Mouse (Mus musculus): ENCODE measurements around the gene Trmt5. TPM values are rescaled to one million over a fixed set of nuclear protein-coding genes. Genes with fewer than 3 reads are reported as not detected.

The Trmt5 gene
- total and polyA plus RNA-seq, 3 experiments, result 21.9 to 51.3 (median 40.5) TPM

DNA sequence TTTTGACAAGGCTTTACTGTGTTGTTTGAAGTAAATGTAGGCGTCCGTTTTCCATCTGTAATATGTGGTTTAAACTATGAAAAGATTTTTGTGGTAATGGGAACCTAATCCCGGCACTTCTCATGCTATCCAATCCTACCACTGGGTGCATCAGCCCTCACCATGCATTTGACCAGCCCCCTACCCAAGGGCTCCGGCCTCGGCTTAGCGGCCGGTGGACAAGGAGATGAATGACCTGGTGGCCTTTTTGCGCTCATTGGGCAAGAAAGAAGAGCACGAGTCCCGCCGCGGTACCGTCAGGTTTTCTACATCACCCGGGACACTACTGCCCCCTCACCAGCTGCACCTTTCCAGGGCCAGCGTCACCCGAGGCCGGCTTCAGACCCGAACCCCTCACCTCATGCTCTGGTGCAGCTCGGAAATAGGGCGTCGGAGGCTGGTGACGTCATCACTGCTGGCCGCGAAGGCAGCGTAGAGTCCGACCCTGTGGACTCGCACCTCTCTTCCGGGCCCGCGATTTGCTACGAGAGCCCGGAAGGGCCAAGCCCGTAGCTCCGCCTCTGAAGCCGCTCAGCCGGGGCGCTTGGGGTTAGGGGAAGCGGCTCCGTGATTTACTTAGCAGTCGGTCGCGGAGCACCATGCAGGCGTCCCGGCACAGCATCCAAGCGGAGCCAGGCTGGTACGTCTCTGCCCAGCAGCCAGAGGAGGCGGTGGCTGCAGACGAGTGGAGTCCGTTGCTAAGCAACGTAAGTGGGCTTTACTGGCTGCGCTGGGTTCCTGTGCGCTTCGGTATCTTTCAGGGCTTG is at the start of gene Trmt5, which contains the start of gene Slc38a6 (continued):
- TF ChIP-seq JUN (IDR thresholded peaks at IDR 0.05; ENCODE audit: insufficient read depth, low read depth, low read length), result no peak; the same call in 1 of the 2 replicates

DNA sequence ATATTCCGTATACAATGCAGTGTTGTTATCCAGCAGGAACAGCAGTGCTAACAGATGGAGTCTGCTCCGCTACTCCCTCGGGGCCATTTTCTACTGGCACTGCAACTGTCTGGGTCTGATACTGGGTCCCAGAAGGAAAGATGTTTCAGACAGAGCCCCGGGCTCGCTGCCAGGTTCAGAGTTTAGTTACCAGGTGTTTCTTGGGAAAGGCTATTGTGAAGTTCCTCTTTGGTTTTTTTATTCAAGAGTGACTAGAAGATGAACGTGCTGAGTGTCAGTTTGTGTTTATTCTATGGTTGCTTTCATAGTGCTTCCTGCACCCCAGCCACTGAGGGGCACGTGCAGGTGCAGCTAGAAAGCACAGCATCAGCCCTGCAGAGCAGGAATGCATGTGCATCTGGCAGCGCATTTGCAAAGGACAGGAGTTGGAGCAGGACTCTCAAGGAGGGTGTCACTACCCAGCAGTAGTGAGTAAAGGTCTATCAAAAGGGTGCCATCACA is 47.6 kb upstream of the Trmt5 start:
- Histone ChIP-seq H3K79me2 (replicated peaks; ENCODE audit: control insufficient read depth, extremely low read depth, insufficient read depth, poor library complexity, severe bottlenecking) (no peaks in the 10 kb centered on the region), H3K4me3 (replicated peaks in 1 of 3; ENCODE audit: low read depth in 2 of 3, low read length in 2 of 3, poor library complexity in 1 of 3) (no peak overlapping the region), H3K9me3 (replicated peaks; ENCODE audit: low read length) (no peaks in the 10 kb centered on the region), H3K27ac (ENCODE audit: insufficient read depth, low read depth) (no peak overlapping the region), H3K36me3 (replicated peaks in 1 of 2; ENCODE audit: control insufficient read depth in 1 of 2, insufficient read depth in 1 of 2, low read length in 1 of 2) (peaks cover 0 to 21% of the 10 kb centered on the region in 2 experiments), H3K4me1 (ENCODE audit: control insufficient read depth in 1 of 2, insufficient read depth in 2 of 2) (peaks cover 5 to 9% of the 10 kb centered on the region in 2 experiments), H3K27me3 (replicated peaks) (no peaks in the 10 kb centered on the region), H3K4me2 (ENCODE audit: insufficient read depth, low read depth, poor library complexity, severe bottlenecking) (no peak overlapping the region), H3K9ac (ENCODE audit: insufficient read depth, low read depth) (no peak overlapping the region)
- dilution Hi-C loops (cut with MboI; ENCODE audit: extremely low pct_ligation_motif_present, extremely low pct_unique_long_range_greater_than_20kb, low sequenced_read_pairs) (no loop called here), in situ Hi-C loops (cut with MboI; ENCODE audit: low pct_ligation_motif_present, low pct_unique_long_range_greater_than_20kb, low sequenced_read_pairs) (no loop called here)
- no peak for TF ChIP-seq ZNF384 (IDR thresholded peaks at IDR 0.05; ENCODE audit: low read depth, low read length)
- TF ChIP-seq GABPA (IDR thresholded peaks at IDR 0.05; ENCODE audit: insufficient replicate concordance, low read depth, low read length), result no peak
- TF ChIP-seq POLR2AphosphoS2 (IDR thresholded peaks at IDR 0.05; ENCODE audit: low read depth, low read length), result no peak
- TF ChIP-seq CHD2 (IDR thresholded peaks at IDR 0.05; ENCODE audit: low read length), result no peak
- TF ChIP-seq MAZ (IDR thresholded peaks at IDR 0.05; ENCODE audit: low read depth, low read length), result no peak
- no peak for TF ChIP-seq TCF12 (IDR thresholded peaks at IDR 0.05; ENCODE audit: low read depth, low read length)
- TF ChIP-seq SMC3 (IDR thresholded peaks at IDR 0.05; ENCODE audit: low read depth, low read length), result no peak
- TF ChIP-seq USF1 (IDR thresholded peaks at IDR 0.05; ENCODE audit: low read depth, low read length), result no peak
- no peak for TF ChIP-seq ZMIZ1 (IDR thresholded peaks at IDR 0.05; ENCODE audit: low read depth, low read length)
- no peak for TF ChIP-seq JUND (conservative IDR thresholded peaks at IDR 0.05; ENCODE audit: low read depth, low read length)
- no peak for TF ChIP-seq PAX5 (IDR thresholded peaks at IDR 0.05; ENCODE audit: low read length)
- TF ChIP-seq CHD1 (IDR thresholded peaks at IDR 0.05; ENCODE audit: low read depth, low read length), result no peak
- TF ChIP-seq TBP (conservative IDR thresholded peaks at IDR 0.05; ENCODE audit: low read depth, low read length), result no peak
- no peak for TF ChIP-seq BHLHE40 (IDR thresholded peaks at IDR 0.05; ENCODE audit: low read depth, low read length)
- no peak for TF ChIP-seq IRF4 (IDR thresholded peaks at IDR 0.05; ENCODE audit: low read depth, low read length)
- DNase-seq (ENCODE audit: extremely low read depth), result no peak

DNA sequence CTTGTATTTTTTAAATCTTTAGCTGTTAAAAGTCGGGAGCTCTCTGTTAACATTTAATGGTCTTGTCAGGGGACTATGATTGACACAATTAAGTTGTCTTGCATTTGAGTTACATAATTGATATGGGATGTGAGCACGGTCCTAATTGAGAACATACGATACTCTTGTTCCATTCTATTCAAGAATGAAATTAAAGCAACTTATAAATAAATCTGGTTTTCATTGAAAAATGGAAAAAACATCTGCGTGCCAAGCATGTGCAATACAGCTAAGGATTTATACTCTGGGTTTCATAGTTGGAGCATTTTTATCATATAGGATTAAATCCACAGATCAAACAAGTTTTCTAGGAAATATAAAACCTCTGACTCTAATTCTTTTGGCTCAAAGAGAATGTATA is 46.2 kb upstream of the Trmt5 start:
- Histone ChIP-seq H3K9me3 (replicated peaks; ENCODE audit: low read length) (no peaks in the 10 kb centered on the region), H3K79me2 (replicated peaks; ENCODE audit: control insufficient read depth, extremely low read depth, insufficient read depth, poor library complexity, severe bottlenecking) (no peaks in the 10 kb centered on the region), H3K4me3 (replicated peaks in 1 of 3; ENCODE audit: low read depth in 2 of 3, low read length in 2 of 3, poor library complexity in 1 of 3) (no peak overlapping the region), H3K4me1 (ENCODE audit: control insufficient read depth in 1 of 2, insufficient read depth in 2 of 2) (peaks cover 10 to 23% of the 10 kb centered on the region in 2 experiments), H3K4me2 (ENCODE audit: insufficient read depth, low read depth, poor library complexity, severe bottlenecking) (no peak overlapping the region), H3K27me3 (replicated peaks) (no peaks in the 10 kb centered on the region), H3K36me3 (replicated peaks in 1 of 2; ENCODE audit: control insufficient read depth in 1 of 2, insufficient read depth in 1 of 2, low read length in 1 of 2) (peaks cover 0 to 21% of the 10 kb centered on the region in 2 experiments), H3K27ac (ENCODE audit: insufficient read depth, low read depth) (no peak overlapping the region), H3K9ac (ENCODE audit: insufficient read depth, low read depth) (no peak overlapping the region)
- in situ Hi-C loops (cut with MboI; ENCODE audit: low pct_ligation_motif_present, low pct_unique_long_range_greater_than_20kb, low sequenced_read_pairs) (no loop called here), dilution Hi-C loops (cut with MboI; ENCODE audit: extremely low pct_ligation_motif_present, extremely low pct_unique_long_range_greater_than_20kb, low sequenced_read_pairs) (no loop called here)
- TF ChIP-seq ETS1 (conservative IDR thresholded peaks at IDR 0.05; ENCODE audit: low read depth, low read length), result no peak
- TF ChIP-seq POLR2AphosphoS2 (IDR thresholded peaks at IDR 0.05; ENCODE audit: low read depth, low read length), result no peak
- no peak for TF ChIP-seq TCF12 (IDR thresholded peaks at IDR 0.05; ENCODE audit: low read depth, low read length)
- TF ChIP-seq USF1 (IDR thresholded peaks at IDR 0.05; ENCODE audit: low read depth, low read length), result no peak
- TF ChIP-seq JUND (conservative IDR thresholded peaks at IDR 0.05; ENCODE audit: low read depth, low read length), result no peak
- TF ChIP-seq E2F4 (IDR thresholded peaks at IDR 0.05; ENCODE audit: insufficient replicate concordance, low read depth, low read length), result no peak
- DNase-seq (ENCODE audit: extremely low read depth), result no peak
